Mouse (Mus musculus) cerebellum, adult 2 months (tissue): Measurements from ENCODE around the gene Fgfr2. TPM values are rescaled to one million over a fixed set of nuclear protein-coding genes. Genes with fewer than 3 reads are reported as not detected.
A peak's percentile ranks its signal among the peaks of the same experiment; 100 is the strongest.

Source experiments
- DNase-seq, 2 experiments: peaks; one replicate each; pipeline ENCODE4 v3.0.0; 2021
- H3K27ac ChIP-seq: fragments of 200-500 bp; 2 replicates; pipeline ENCODE4 v1.5.1; 2012; ENCODE audit warnings: low read length, control low read depth, inconsistent platforms; ENCODE audit not compliant: insufficient read depth
- H3K27me3 ChIP-seq: fragments of 200-500 bp; 2 replicates; pipeline ENCODE4 v1.6.1; 2012; ENCODE audit warnings: inconsistent platforms, mild to moderate bottlenecking, low read length, moderate library complexity; ENCODE audit not compliant: control insufficient read depth, insufficient read depth
- H3K4me1 ChIP-seq: fragments of 200-500 bp; 2 replicates; pipeline ENCODE4 v1.6.1; 2011; ENCODE audit warnings: low read length; ENCODE audit not compliant: control insufficient read depth, insufficient read depth
- H3K4me3 ChIP-seq: fragments of 200-500 bp; replicated peaks from 2 replicates; pipeline ENCODE3; 2011; ENCODE audit warnings: mild to moderate bottlenecking, low read depth, low read length, control low read depth; ENCODE audit not compliant: insufficient read depth
- CTCF ChIP-seq: fragments of 200-500 bp; IDR thresholded peaks from 2 replicates; pipeline ENCODE4 v1.5.1; 2011; ENCODE audit warnings: low read depth, mild to moderate bottlenecking, control low read depth, low read length, moderate library complexity, borderline replicate concordance; ENCODE audit not compliant: insufficient read depth
- POLR2A ChIP-seq: fragments of 200-500 bp; IDR thresholded peaks from 2 replicates; pipeline ENCODE4 v1.6.1; 2011; ENCODE audit warnings: low read length, control low read depth, borderline replicate concordance; ENCODE audit not compliant: insufficient read depth
- WGBS: fragments of 180-500 bp; shearing (Covaris S2); methylation state at CpG from one replicate; pipeline ENCODE4 v1.1.7; 2018; 5-methylcytosine and 5-hydroxymethylcytosine counted together
- polyA plus RNA-seq: library from polyadenylated mRNA; depleted of rRNA; stranded (reverse); fragments of >200 nt; gene quantifications from 2 replicates; pipeline ENCODE4 v1.2.3, GENCODE M21; 2012

Fgfr2 gene
- polyA plus RNA-seq, 1 experiment, result 95.3 TPM

DNA sequence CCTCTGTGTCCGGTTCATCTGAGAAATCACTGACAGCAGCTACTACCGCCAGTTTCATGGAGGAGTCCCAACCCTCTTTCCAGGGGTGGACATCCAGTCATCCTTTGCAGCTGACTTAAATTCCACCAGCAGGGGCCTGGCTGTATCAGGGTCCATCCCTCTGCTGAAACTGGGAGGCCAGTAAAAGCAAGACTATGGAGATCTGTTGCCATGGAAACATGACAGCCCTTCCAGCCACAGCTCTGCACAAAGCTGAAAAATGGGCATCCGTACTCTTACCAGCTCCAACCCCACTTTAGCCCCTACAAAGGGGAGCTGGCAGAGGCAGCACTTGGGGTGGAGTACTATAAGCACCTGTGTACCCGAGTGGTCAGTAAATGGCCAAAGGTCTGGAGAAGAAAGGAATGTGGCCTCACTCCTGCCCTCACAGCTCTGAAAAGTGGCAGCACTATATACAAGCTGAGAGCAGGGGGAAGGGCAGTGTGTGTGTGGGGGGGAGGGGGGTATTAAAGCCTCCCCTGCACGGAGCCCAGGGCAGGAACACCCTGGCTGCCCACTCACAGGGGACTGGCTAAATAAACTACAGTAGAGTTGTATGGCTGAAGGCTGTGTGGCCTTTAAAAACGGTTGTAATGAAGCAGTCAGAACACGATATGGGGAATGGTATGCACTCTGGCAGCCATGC lies 341.9 kb downstream of the Fgfr2 start:
- Histone ChIP-seq H3K4me3 (no peak overlapping the region), H3K27ac (peak overlapping the region; percentile 30), H3K27me3 (no peaks in the 10 kb centered on the region), H3K4me1 (peaks cover 80% of the 10 kb centered on the region)
- no peak for TF ChIP-seq CTCF
- no peak for TF ChIP-seq POLR2A
- 23% methylated on average over 7 of the region's 7 CpGs for WGBS
- peak in 1 of 2 experiments; percentile 46 for DNase-seq

DNA sequence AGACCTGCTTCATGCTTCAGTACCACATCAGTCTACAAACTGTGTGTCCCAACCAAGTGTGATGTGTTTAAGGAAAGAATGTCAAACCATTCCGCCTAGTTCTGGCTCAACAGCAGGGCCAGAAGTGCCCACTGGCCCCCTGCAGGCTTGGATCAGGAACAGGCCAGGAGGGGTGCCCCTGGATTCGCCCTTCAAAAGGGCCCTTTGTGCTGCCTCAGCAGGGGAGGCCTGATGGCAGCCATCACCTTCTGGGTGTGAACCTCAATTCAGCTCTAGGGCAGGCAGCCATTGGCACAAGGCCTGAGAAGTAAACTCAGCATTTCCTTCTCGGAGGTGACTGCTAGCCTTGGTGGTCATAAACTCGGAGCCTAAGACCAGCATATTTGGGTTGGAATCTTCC lies 342.5 kb downstream of the Fgfr2 start:
- TF ChIP-seq POLR2A, result no peak
- peak overlapping the region; percentile 64 for H3K27ac ChIP-seq
- no peaks in the 10 kb centered on the region for H3K27me3 ChIP-seq
- no peak overlapping the region for H3K4me3 ChIP-seq
- DNase-seq, result peak; percentile 58 to 63
- H3K4me1 ChIP-seq, result peaks cover 81% of the 10 kb centered on the region
- 17% methylated on average over 4 of the region's 4 CpGs for WGBS

DNA sequence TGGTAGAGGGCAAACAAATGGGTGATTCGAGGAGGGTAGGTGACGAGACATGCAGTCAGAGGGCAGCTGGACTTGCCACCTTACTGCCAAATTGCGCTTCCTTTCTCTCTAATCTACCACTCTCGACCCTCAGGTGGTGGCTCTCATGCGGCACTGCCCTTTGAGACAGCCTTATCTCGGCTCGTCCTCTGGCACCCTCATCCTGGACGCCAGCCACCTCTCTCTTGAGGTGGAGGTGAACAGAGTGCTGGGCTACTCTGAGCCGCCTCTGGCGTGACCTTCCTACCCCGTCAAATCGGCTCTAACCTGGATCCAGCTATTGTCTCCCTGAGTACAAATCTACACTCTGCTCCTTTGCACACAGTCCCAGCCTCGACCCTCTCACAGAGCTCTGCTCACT lies 344.5 kb downstream of the Fgfr2 start:
- Histone ChIP-seq H3K4me1 (peaks cover 88% of the 10 kb centered on the region), H3K4me3 (no peak overlapping the region), H3K27ac (peak overlapping the region; percentile 31; the same call in 1 of the 2 replicates), H3K27me3 (no peaks in the 10 kb centered on the region)
- WGBS, result 45% methylated on average over 13 of the region's 13 CpGs
- no peak for TF ChIP-seq POLR2A
- no peak for TF ChIP-seq CTCF
- DNase-seq, result no peak

DNA sequence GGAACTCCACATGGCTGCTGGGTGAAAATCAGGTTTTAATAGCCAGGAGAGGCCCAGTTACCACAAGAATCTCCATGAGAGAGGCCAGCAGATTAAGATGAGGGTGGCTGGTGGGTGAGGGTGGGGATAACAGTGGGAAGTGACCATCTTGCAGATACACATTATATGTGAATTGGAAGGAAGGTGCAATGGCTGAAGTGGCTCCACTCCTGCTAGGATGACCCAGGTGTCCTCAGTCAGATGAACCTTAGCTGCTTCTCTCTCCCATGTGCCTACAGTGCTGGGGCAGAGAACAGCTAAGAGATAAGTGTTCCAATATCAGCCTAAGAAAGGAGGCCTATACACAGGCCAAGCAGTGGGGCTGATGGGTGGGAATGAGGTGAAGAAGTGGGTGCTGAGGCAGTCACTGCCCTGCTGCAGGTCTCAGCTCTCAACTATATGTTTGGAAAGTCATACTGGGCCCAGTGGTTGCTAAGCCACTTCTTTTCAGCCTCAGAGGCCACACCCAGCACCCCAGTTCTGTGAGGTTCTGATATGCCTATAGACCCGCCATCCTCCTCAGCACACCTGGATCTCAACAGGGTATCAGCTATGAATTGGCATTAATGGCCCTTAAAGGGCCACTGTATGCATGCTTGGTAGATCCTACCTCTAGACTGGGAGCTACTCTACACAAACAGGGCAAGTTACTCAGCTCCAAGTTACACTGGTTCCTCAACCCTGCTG lies 345.3 kb downstream of the Fgfr2 start:
- WGBS, result 91% methylated on average over 1 of the region's 1 CpGs
- no peak for DNase-seq
- TF ChIP-seq CTCF, result no peak
- no peak for TF ChIP-seq POLR2A
- H3K27me3 ChIP-seq, result no peaks in the 10 kb centered on the region
- no peak overlapping the region for H3K4me3 ChIP-seq
- H3K4me1 ChIP-seq, result peaks cover 90% of the 10 kb centered on the region
- H3K27ac ChIP-seq, result 0 out of 2 replicates have a peak overlapping the region, but pooled peaks have one; percentile 6

DNA sequence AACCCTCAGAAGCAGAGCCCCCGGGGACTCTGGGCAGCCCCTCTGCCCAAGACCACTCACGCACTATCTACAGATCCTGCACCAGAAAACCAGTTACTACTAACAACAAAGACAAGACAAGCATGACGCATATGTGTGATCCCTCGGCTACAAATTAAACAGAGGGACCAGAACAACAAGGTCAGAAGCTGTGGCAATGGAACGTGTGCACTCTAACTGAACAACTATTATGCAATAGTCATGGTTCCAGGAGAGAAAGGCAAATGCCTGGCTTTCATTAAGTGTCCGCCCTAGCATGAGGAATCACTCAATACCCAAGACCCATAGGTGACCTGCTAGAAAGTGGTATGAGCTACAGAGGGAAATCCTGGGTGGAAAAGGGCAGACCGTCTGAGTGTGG lies 346.0 kb downstream of the Fgfr2 start:
- H3K27me3 ChIP-seq, result no peaks in the 10 kb centered on the region
- H3K27ac ChIP-seq, result peak overlapping the region; percentile 22; the same call in 1 of the 2 replicates
- H3K4me3 ChIP-seq, result no peak overlapping the region
- H3K4me1 ChIP-seq, result peaks cover 92% of the 10 kb centered on the region
- TF ChIP-seq POLR2A (no peak), CTCF (no peak)
- DNase-seq, result no peak
- 81% methylated on average over 7 of the region's 7 CpGs for WGBS

DNA sequence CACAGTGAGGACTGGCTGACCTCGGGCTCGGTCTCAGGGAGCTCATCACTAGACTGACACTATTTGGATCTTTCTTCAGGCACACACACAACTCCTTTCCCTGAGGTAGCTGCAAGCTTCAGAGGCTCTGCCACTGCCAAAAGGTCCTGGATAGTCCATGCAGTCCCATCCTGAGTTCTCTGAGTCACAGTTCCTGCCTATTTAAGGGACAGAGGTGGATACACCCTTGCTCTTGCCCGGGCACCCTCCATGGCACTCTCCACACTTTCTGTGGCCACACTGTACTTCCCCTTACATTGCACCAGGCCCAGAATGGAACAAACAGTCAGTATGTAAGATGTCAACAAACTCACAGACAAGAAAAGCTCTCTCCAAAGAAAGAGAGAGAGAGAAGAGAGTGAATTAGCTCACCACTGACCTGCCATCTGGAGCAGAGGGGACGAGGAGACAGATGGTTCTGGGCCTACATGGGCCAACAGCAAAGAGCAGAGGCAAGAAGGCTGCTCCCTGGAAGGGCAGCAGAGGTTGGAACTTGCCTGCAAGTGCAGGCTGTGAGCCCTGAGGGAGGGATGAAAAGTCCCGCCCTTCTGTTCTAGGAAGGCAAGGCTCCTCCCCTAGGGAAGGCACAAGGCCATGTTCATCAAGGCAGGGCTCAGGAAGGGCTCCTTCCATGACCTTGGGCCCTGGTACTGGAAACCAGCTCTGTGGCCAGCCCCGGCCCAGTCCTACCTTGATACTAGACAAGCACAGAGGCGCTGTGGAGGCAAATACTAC lies 346.6 kb downstream of the Fgfr2 start:
- Histone ChIP-seq H3K27ac (peak overlapping the region; percentile 22; the same call in 1 of the 2 replicates), H3K4me3 (no peak overlapping the region), H3K4me1 (peaks cover 91% of the 10 kb centered on the region), H3K27me3 (no peaks in the 10 kb centered on the region)
- DNase-seq, result no peak
- no peak for TF ChIP-seq POLR2A
- TF ChIP-seq CTCF, result no peak
- 43% methylated on average over 7 of the region's 7 CpGs for WGBS

DNA sequence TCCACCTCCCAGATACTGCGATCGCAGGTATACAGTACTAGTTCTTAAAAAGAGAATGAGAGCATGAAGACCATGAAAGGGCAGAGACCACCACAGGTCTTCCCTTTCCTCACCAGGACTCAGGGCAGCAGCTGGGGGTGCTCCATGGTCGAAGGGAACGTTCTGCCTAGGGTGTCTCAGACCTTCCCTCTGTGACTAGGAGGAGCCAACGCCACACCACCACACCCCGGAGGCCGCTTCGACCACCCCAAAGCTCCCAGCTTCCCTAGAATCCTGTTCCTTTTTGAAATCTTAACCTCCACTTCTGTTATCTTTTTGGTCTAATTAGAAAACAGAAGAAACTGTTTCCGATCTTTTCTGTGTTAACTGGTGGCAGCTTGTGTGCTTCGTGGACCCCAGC lies 347.2 kb downstream of the Fgfr2 start:
- H3K4me3 ChIP-seq, result no peak overlapping the region
- H3K27ac ChIP-seq, result no peak overlapping the region
- H3K27me3 ChIP-seq, result no peaks in the 10 kb centered on the region
- 70% methylated on average over 10 of the region's 10 CpGs for WGBS
- no peak for DNase-seq
- TF ChIP-seq CTCF, result no peak
- no peak for TF ChIP-seq POLR2A
- H3K4me1 ChIP-seq, result peaks cover 85% of the 10 kb centered on the region
